Mouse (Mus musculus) hindbrain, embryonic 10.5 days (tissue): ENCODE measurements around the gene Myo18b. TPM values are rescaled to one million over a fixed set of nuclear protein-coding genes. Genes with fewer than 3 reads are reported as not detected.

ENCODE experiments used
- DNase-seq: peaks from one replicate; pipeline ENCODE4 v3.0.0-alpha.2; 2017; ENCODE audit warnings: low spot score
- H3K27ac ChIP-seq: fragments of 300-500 bp; sonication (generic); 2 replicates; pipeline ENCODE4 v1.5.1; 2016; ENCODE audit warnings: mild to moderate bottlenecking, moderate library complexity
- H3K27me3 ChIP-seq: fragments of 300-500 bp; sonication (generic); 2 replicates; pipeline ENCODE4 v1.6.1; 2016; ENCODE audit warnings: mild to moderate bottlenecking; ENCODE audit not compliant: poor library complexity, insufficient read depth, severe bottlenecking
- H3K36me3 ChIP-seq: fragments of 300-500 bp; sonication (generic); 2 replicates; pipeline ENCODE4 v1.6.1; 2016; ENCODE audit warnings: mild to moderate bottlenecking, moderate library complexity
- H3K4me1 ChIP-seq: fragments of 300-500 bp; sonication (generic); replicated peaks from 2 replicates; pipeline ENCODE4 v1.6.1; 2016; ENCODE audit warnings: mild to moderate bottlenecking
- H3K4me3 ChIP-seq: fragments of 300-500 bp; sonication (generic); 2 replicates; pipeline ENCODE4 v1.5.1; 2016; ENCODE audit warnings: mild to moderate bottlenecking, moderate library complexity
- H3K9me3 ChIP-seq: fragments of 300-500 bp; sonication (generic); 2 replicates; pipeline ENCODE4 v1.6.1; 2016; ENCODE audit warnings: mild to moderate bottlenecking, moderate library complexity
- WGBS: fragments of 180-500 bp; shearing (Covaris S2); methylation state at CpG from one replicate; pipeline ENCODE4 v1.1.7; 2016; 5-methylcytosine and 5-hydroxymethylcytosine counted together
- polyA plus RNA-seq: library from polyadenylated mRNA; unstranded; fragments of >200 nt; fragmentation: Nextera tagmentation; extraction: Ambion mirVana; gene quantifications from 2 replicates; pipeline ENCODE4 v1.2.1, GENCODE M21; 2016

Gene Myo18b
- polyA plus RNA-seq, 1 experiment from 2014 or later: 0.65 TPM

DNA sequence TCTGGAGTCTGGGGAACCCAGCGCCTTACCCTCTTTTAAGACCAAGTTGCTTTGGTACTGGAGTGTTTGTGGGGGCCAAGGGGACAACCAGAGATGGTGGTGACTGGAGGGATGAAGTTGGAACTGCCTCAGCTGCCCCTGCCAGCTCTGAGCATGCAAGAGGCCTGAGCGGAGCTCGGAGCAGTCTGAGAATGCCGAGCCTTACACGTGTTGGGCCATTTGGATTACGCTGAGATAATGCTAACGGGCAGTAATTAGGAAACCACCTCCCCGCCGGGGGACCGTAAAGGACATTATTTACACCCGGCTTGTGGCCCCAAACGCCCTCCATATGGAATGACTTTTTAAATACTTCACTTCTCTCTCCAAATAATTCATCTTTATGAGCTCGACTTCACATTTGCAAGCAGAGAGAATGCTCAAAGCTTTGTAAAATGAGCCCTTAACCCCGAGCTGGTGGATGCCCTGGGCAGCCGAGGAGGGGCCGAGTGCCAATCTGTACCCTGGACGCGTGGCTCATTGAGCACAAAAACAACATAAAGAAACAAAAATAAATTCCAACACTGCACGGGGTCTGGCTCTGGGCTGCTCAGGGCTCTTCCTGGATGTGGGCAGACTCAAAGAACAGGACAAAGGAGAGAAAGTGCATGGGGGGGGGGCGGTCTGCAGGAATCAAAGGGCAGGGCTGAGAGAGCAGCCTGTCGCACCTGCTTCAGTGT is 148.0 kb downstream of the Myo18b start:
- 55% methylated on average over 21 of the region's 21 CpGs for WGBS
- no peak overlapping the region for H3K27ac ChIP-seq

DNA sequence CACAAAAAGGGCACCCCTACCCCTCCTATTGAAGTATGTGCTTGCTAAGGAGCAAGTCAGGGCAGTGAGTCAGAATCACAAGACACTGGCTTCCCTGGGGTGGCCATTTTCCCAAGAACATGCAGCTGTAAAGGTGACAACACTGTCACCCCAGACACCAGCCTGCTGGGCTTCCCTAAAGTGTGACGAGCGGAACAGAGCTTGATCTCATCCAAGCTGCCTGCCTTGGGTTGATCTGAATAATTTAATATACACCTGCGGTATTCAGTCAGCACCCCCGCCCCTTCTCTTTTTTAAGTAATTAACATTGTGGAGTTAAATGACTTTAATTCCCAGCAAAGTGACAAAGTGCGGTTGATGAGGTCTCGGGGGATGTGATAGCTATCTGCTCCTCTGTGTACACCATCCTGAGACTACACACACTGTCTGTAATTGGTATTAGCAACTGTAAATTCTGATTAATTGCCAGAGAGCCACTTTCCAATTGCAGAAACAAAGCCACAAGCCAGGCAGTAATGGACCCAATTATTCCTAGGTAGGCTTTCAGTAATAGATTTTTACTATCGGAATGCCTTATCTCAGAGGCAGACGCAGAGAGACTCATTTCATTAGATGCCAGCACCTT is 148.7 kb downstream of the Myo18b start:
- H3K9me3 ChIP-seq: no peaks in the 10 kb centered on the region
- no peaks in the 10 kb centered on the region for H3K36me3 ChIP-seq
- H3K4me1 ChIP-seq: peaks cover 22% of the 10 kb centered on the region
- DNase-seq: no peak
- H3K27ac ChIP-seq: no peak overlapping the region
- no peak overlapping the region for H3K4me3 ChIP-seq
- 71% methylated on average over 8 of the region's 8 CpGs for WGBS
- peaks cover 4% of the 10 kb centered on the region; the same call in 1 of the 2 replicates for H3K27me3 ChIP-seq

More for the DNA sequence above, 148.0 kb downstream of the Myo18b start:
- no peak for DNase-seq
- Histone ChIP-seq H3K27me3 (peaks cover 4% of the 10 kb centered on the region; the same call in 1 of the 2 replicates), H3K4me3 (no peak overlapping the region), H3K4me1 (peaks cover 20% of the 10 kb centered on the region), H3K9me3 (no peaks in the 10 kb centered on the region), H3K36me3 (no peaks in the 10 kb centered on the region)

DNA sequence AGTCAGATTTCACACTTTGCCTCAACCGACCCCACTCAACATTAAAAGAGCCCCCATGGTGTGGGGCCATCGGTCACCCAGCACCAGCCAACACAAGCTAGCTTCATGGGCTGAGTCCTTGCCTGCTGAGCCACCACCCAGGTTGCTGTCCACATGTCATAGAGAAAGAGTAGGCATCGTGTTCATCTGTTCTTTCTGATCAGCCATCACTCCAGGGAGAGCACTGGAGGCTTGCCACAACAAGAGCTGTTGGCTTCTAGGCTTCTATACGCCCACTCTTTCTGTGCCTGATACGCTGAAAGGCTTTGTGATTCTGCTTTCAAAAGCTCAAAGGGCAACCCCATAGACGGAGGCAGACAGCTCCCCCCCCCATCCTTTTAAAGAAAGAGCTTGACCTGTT is 151.0 kb downstream of the Myo18b start:
- WGBS: 66% methylated on average over 6 of the region's 6 CpGs
- H3K27me3 ChIP-seq: no peaks in the 10 kb centered on the region
- no peak overlapping the region for H3K4me3 ChIP-seq
- no peak overlapping the region for H3K27ac ChIP-seq
- H3K9me3 ChIP-seq: no peaks in the 10 kb centered on the region
- peaks cover 22% of the 10 kb centered on the region for H3K4me1 ChIP-seq
- H3K36me3 ChIP-seq: no peaks in the 10 kb centered on the region
- no peak for DNase-seq

DNA sequence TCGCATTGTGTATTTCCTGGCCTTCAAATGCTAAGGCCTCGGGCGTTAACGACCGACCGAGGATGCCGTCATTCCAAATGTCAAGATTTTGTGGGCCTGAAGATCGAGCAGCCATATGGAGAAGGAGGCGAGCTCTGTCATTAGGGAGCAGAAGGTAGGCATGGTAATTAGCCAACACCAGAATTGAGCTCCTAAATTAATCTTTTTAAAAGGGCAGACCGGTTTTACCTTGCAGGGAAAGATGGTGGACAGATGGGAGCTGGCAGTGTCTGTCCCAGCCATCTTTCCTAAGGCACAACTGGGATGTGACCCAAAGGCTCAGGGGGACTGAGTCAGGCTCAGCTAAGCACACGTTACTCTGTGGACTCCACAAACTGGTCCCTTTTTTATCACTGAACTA is 151.6 kb downstream of the Myo18b start:
- Histone ChIP-seq H3K9me3 (no peaks in the 10 kb centered on the region), H3K4me1 (peaks cover 22% of the 10 kb centered on the region), H3K36me3 (no peaks in the 10 kb centered on the region), H3K4me3 (no peak overlapping the region), H3K27ac (no peak overlapping the region), H3K27me3 (no peaks in the 10 kb centered on the region)
- DNase-seq: no peak
- WGBS: 87% methylated on average over 11 of the region's 11 CpGs

DNA sequence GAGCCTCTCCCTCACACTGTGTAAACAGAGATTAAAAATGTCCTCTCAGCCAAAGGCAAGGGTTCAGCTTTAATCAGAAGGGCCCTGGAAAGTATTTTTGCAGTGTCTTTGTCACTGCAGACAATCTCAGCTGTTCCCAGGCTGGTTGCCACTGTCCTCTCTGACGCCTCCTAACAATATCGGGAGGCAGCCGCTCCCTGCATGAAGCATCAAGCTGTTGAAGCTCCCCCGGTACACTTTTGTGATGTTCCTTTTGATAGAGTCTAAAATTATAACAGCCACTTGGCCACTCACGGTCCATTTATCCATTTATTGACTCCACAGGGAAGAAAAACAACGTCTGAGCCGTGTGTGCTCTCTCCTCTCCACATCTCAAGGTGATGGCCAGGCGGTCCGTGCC is 153.0 kb downstream of the Myo18b start:
- Histone ChIP-seq H3K36me3 (no peaks in the 10 kb centered on the region), H3K27me3 (no peaks in the 10 kb centered on the region), H3K4me1 (peaks cover 13% of the 10 kb centered on the region), H3K9me3 (no peaks in the 10 kb centered on the region), H3K4me3 (no peak overlapping the region), H3K27ac (peak overlapping the region; percentile 16; the same call in 1 of the 2 replicates)
- WGBS: 81% methylated on average over 9 of the region's 9 CpGs
- DNase-seq: no peak

DNA sequence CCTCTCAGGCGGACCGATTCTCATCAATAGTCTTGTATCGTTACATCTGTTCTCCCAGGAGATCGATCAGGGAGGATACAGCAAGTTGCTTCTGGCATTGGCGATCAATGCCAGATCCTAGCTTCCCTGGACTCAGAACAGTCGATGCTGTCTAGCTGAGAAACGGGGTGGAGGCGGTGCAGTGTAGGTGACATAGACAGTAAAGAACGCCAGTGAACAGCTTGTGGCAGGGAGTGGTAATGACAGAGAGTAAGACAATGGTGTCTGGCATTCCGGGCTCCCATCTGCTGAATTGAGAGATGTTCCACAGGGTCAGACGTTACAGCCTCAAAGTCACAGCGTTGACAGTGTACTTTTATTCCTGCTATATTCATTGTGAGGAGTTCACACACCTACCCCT is 155.5 kb downstream of the Myo18b start:
- Histone ChIP-seq H3K27ac (no peak overlapping the region), H3K36me3 (no peaks in the 10 kb centered on the region), H3K4me3 (no peak overlapping the region), H3K9me3 (no peaks in the 10 kb centered on the region), H3K27me3 (no peaks in the 10 kb centered on the region), H3K4me1 (peaks cover 23% of the 10 kb centered on the region)
- peak; percentile 9 for DNase-seq
- 74% methylated on average over 12 of the region's 12 CpGs for WGBS

DNA sequence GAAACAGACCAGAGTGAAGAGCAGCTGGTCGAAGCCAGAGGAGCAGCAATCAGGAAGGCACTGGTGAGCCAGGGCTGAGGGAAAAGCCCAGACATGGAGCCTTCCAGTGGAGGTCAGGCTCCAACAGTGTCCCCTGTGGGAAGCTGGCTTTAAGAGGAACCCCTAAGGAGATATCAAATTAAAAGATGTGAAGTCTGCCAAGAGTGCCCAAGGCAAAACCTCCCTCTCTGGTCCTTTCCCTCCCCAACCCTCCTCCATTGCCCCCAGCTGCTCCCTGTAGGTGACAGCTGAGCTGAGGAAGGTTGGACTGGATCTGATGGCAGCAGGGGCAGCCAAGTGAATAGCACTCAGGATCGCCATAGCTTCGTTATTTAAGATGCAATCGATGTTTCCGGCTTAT is 161.1 kb downstream of the Myo18b start:
- no peaks in the 10 kb centered on the region for H3K27me3 ChIP-seq
- H3K4me1 ChIP-seq: peaks cover 14% of the 10 kb centered on the region; the same call in 1 of the 2 replicates
- no peaks in the 10 kb centered on the region for H3K36me3 ChIP-seq
- DNase-seq: no peak
- no peak overlapping the region for H3K27ac ChIP-seq
- no peak overlapping the region for H3K4me3 ChIP-seq
- H3K9me3 ChIP-seq: no peaks in the 10 kb centered on the region
- 77% methylated on average over 5 of the region's 5 CpGs for WGBS

DNA sequence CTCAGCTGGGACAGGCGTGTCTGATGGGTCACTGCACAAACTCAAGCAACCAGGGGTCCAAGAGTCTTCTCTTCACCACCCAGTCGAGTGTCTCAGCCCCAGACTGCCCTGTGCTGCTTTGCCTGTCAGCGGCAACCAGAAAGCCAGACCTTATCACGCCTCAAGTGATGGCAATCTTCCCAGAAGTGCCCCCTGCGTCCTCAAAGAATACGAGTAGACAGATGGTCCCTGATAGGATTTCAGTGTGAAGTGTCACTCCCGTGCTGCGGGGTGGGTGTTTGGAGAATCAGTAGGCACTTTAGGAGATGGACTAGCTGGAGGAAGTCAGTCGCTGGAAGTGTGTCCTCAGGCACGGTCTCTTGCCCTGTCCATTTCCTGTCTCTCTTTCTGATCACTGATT is 165.6 kb downstream of the Myo18b start:
- Histone ChIP-seq H3K9me3 (no peaks in the 10 kb centered on the region), H3K27me3 (no peaks in the 10 kb centered on the region), H3K27ac (no peak overlapping the region), H3K4me3 (no peak overlapping the region), H3K36me3 (no peaks in the 10 kb centered on the region), H3K4me1 (peaks cover 17% of the 10 kb centered on the region)
- WGBS: 67% methylated on average over 10 of the region's 10 CpGs
- no peak for DNase-seq

DNA sequence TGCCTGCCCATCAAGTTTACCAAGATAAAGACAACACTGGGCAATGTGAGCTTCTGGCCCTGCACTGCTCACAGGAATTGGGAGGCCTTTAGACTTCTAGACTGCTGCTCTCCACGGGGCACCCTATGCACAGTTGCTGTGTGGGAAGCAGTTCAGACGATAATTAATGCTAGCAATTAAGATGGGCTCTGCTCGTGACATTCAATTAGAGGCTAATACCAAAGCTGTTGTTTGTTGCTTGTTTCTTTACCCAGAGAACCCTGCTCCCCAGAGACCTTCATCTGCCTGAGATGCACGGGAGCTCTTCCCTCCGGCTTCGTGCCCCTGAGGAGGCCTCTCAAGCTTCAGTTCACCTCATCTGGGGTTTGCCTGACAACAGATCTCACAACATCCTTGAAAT is 167.7 kb downstream of the Myo18b start:
- Histone ChIP-seq H3K4me3 (no peak overlapping the region), H3K27me3 (no peaks in the 10 kb centered on the region)
- 77% methylated on average over 6 of the region's 6 CpGs for WGBS

DNA sequence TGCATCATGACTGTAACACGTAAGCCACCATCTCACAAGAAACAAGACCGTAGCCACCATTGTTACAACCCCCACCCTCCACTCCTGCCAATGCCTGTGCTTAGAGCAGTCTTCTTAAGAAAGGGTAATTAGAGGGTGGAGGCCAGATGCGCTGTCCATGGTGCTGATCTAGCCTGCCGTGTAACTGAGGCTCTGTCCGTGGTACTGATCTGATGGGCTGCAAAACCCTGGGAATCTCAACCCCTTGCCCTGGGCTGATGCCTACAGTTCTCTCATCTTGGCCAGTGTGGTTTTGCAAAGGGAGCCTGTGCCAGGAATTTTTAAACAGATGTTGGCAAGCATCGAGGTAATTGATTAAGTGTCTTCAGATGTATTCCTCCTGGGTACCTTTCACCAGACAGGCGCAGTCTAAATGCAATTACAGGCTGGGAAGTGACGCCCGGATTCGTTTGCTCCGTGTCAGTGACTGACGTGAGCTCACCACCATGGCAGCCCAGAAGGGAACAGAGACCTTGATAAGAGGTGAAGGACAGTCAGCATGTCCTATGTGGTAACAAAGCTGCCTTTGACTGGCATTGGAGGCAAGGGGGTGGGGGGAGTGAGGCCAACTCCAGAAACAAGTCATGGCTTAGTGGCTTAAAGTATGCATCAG is 177.4 kb downstream of the Myo18b start:
- H3K9me3 ChIP-seq: no peaks in the 10 kb centered on the region
- 43% methylated on average over 12 of the region's 12 CpGs for WGBS
- peak; percentile 87 for DNase-seq
- H3K4me1 ChIP-seq: peaks cover 7% of the 10 kb centered on the region; the same call in 1 of the 2 replicates
- H3K27me3 ChIP-seq: no peaks in the 10 kb centered on the region
- no peaks in the 10 kb centered on the region for H3K36me3 ChIP-seq
- no peak overlapping the region for H3K4me3 ChIP-seq
- no peak overlapping the region for H3K27ac ChIP-seq

More for the DNA sequence above, 167.7 kb downstream of the Myo18b start:
- Histone ChIP-seq H3K4me1 (peaks cover 13% of the 10 kb centered on the region), H3K36me3 (no peaks in the 10 kb centered on the region), H3K9me3 (no peaks in the 10 kb centered on the region), H3K27ac (no peak overlapping the region)
- no peak for DNase-seq

DNA sequence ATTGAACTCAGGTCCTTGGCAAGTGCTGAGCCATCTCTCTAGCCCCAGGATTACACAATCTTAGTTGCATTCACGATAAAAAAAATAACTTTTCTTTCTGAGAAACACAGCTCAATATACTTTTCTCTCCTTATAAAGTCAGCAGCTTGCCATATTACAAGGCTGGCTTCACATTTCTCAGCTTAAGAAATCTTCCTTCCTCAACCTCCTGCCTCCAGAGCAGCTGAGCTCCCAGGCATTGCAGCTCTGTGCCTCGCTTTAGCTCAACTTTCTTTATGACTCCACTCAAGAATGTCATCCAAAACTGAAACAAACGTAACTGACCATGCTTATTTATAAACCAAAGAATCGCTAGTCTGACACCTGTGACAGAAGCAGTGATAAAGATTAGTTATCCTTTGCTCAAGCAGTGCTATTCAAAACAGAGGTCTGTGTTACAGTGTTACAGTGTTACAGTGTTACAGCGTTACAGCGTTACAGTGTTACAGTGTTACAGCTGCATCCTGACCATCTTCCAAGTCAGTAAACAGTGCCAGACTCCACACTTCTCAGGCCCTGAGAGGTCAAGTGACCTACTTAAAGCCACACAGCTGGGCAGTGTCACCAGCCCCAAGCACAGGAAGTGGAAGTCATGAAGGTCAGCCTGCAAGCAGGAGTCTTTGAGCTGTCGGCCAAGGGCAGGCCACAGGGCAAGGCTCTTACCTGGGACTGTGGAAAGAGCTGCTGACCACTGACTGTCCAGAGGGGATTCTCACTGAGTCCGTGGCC is 181.3 kb downstream of the Myo18b start:
- H3K9me3 ChIP-seq: no peaks in the 10 kb centered on the region
- peaks cover 7% of the 10 kb centered on the region; the same call in 1 of the 2 replicates for H3K4me1 ChIP-seq
- 70% methylated on average over 8 of the region's 8 CpGs for WGBS
- H3K27me3 ChIP-seq: no peaks in the 10 kb centered on the region
- no peak overlapping the region for H3K27ac ChIP-seq
- no peak for DNase-seq
- no peaks in the 10 kb centered on the region for H3K36me3 ChIP-seq
- H3K4me3 ChIP-seq: no peak overlapping the region

DNA sequence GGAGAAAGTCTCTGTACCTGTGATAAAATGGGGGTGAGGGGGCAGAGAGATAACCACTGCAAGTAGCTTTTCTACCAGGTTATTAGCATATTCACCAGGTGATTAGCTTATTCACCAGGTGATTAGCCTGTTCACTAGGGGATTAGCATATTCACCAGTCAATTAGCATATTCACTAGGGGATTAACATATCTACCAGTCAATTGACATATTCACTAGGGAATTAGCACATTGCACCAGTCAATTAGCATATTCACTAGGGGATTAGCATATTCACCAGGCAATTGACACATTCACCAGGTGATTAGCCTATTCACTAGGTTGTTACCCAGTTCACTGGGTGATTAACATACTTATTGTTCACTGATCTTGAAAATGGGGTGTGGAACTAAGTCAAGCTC is 186.3 kb downstream of the Myo18b start:
- peaks cover 13% of the 10 kb centered on the region; the same call in 1 of the 2 replicates for H3K4me1 ChIP-seq
- H3K27ac ChIP-seq: no peak overlapping the region
- no peaks in the 10 kb centered on the region; the same call in 1 of the 2 replicates for H3K27me3 ChIP-seq
- DNase-seq: no peak
- H3K36me3 ChIP-seq: no peaks in the 10 kb centered on the region
- H3K9me3 ChIP-seq: 0 out of 2 replicates have a peak, but pooled peaks cover 7% of the 10 kb centered on the region
- H3K4me3 ChIP-seq: no peak overlapping the region
